Mouse (Mus musculus): ENCODE results near the gene Ryr1. TPM values are rescaled to one million over a fixed set of nuclear protein-coding genes. Genes with fewer than 3 reads are reported as not detected.

Gene Ryr1
- total RNA-seq, 2 experiments from 2014 or later, result 1,331 to 1,686 TPM

DNA sequence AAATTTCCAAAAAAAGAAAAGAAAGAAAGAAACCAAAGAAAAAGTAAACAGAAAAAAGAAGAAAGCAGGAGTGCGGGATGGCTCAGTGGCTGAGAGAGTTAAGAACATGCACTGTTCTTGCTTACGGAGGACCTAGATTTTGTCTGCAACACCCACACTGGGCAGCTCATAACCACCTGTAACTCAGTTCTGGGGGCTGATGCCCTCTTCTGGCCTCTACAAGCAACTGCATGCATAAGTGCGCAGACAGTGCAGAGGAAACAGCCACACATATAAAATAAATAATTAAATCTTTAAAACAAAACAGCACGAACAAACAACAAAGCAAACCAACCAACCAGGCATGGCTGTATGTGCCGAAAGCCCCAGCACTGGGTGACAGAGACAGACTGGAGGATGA lies 92.3 kb downstream of the Ryr1 start:
- no peak for DNase-seq

DNA sequence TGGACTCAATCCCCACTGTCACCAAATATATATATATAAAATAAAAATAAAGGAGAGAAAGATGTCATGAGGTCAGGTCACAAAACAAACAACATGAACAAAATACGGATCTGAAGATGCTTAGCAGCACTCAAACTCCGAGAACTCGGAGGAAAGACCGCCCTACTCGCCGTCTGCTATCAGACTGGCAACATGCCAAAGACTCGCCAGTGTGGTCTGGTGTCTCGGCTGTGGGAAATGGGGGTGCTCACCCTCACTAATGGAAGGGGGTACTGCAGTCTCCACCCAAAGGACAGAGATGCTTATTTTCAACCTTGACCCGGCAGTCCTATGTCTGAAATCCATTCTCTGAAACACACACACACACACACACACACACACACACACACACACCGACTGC lies 93.3 kb downstream of the Ryr1 start:
- DNase-seq, result no peak

DNA sequence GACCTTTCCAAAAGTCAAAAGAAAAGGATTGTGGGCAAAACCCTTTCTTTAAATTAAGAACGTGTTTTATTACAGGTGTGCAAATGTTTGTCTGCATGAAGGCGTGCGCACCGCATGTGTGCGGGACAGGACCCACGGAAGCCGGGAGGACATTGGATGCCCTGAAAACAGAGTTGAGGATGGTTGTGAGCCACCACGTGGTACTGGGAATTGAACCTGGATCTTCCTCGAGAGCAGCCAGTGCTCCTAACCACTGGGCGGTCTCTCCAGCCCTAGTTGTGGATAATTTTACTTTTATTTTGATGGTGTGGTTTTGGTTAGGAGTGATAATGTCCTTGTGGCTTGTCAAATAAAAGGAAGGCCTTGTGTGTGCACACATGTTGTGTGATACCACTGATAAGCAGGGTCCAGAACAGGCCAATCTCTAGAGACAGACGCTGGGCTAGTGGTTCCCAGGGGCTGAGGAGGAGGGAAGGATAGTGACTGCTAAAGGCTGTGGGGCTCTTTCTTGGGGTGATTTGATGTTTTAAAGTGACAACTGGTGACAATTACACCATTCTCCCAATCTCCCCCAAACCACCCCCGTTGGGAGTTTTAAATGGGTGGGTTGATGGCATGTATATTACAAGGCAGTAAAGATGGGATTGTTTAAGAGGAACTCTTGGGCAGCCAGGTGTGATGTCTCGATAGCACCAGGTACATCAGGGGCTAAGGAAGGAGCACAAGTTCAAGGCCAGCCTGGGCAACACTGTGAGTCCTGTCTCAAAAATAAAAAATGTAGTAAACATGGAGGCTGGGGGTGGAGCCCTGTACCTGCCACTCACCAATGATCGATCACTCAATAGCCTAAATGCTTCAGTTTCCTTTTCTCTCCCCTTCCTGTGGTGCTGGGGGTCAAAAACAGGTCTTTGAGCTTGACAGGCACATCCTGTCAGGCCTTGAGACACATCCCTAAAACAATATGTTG lies 95.0 kb downstream of the Ryr1 start:
- DNase-seq, result no peak

DNA sequence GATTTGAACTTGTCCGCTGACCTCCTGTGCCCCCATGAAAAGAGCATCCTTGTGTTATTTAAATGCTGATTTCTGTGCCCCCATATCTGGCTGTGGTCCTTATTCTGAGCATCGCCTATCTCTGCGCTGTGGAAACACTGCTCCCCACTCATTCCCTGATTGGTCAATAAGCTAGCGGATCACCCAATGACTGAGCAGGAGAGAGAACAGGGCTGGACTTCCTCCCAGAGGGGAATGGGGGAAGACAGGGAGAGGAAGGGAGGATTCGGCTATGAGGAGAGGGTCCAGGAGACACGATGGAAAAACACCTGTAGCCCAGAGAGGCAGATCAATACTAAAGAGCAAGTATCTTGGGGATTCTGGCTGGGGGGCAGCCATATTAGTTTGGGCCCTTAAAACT lies 96.2 kb downstream of the Ryr1 start:
- no peak for DNase-seq

DNA sequence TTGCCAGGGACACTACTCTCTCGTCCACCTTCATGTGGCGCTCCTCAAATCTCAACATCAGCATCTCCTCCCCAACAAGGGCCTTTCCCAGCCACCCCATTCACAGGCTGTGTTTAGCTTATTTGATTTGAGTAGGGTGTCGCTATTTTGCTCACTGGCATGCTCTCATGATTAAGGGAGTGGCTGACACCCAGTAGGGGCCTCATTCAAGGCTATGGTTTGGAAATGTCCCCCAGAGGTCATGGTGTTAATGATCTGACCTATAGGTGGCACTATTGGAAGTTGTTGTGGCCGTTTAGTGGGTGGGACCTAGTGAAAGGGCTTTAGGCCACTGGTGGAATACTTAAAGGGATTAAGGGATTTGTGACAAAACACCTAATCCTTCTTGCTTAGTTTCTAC lies 98.2 kb downstream of the Ryr1 start:
- DNase-seq, result no peak

DNA sequence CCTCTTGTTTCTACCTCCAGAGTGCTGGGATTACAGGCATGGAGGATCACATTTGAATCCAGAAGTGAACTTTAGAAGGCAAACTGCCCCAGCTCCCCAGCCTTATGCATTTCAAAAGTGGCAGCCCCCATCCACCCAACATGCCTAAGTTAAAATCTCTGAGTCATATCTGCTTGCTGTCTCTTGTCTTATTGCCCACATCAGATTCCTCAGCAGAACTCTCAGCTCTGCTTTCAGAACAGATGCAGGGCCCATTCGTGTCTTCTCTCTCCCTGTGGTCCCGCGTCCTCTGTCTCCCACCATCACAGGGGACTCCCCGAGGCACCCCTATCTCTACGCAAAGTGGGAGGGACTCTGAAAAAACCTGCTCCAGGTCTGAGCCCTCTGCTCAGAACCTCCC lies 98.8 kb downstream of the Ryr1 start:
- DNase-seq, result no peak

DNA sequence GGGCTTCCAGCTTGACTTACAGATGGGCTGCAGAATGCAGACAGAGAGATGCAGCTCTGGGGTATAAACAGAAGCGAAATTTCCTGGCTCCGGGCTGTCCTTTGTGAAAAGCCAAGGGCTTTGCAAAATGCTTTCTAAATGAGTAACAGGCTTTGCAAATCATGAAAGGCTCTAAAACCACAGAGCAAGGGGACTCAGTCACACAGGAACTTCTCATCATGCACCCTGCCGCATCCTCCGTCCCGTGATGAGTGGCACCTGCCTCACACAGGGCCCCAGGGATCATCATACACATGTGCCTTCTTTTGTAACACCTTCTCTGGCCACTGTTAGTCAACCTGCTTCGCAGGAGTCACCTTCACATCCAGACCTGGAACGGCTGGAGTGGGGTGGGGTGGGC lies 99.4 kb downstream of the Ryr1 start:
- DNase-seq, result no peak

DNA sequence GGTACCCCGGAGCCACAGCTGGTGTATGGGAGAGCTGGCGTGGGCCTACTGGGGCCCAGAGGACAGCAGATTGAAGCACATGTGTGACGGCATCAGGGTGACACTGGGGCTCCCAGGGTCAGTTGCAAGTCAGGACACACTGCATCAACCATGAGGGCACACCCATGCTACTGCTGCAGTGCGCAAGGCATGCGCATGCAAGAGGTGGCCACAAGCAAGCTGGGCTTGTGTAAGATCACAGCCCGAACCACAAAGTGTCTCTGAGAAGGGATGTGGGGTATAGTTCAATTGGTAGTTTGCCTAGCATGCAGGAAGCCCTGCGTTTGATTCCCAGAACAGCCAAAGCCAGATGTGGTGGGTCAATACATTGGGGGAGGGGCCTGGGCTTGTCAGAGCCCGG lies 101.5 kb downstream of the Ryr1 start:
- no peak for DNase-seq

DNA sequence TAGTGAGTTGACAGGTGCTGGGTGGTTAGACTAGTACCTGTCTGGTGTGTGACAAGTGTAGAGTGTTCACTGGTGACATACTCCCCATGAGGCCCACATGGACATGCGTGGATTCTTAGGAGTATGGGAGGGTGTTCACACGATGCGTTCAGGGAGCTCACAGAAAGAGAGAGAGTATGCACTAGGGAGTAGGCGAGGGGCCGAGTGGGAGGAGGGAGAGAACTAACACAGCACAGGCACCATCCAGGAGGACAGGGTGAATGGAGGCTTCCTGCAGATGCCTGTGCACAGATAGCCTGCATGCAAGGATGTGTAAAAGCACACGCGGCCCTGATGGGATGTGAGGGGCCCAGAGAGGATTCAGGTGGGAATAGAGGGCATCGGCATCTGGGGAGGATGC lies 102.5 kb downstream of the Ryr1 start:
- DNase-seq, result no peak

DNA sequence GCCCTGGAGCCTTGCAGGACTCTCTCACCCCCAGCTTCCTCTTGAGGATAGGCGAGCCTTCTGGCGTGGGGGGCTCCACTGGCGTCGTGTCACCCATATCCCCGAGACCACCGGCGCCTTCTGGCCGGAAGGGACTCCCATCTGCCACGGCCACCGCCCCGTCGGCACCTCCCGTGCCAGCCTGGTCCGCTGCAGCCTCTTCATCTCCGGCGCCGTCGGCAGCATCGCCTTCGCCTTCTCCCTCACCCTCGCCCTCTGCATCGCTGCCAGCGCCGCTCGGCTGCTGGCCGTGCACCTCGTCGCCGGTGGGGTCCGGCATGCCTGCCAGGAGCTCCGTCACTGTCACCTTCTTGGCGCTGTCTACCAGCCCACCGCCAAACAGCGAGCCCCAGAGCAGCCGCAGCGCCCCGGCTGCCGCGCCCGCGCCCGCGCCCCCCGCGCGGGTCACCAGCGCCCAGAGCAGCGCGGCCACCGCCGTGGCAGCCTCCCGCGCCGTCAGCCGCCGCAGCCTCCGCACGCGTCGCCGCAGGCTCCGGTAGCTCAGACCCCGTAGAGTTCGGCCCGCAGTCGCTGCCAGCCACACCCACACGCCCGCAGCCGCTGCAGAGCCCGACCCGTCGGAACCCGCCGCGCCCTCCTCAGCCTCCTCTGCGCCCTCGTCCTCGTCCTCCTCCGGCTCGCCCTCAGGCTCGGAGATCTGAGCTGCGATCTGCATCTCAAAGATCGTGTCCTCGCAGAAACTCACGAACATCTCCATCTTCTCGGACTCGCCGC lies 105.3 kb downstream of the Ryr1 start:
- DNase-seq, result no peak

DNA sequence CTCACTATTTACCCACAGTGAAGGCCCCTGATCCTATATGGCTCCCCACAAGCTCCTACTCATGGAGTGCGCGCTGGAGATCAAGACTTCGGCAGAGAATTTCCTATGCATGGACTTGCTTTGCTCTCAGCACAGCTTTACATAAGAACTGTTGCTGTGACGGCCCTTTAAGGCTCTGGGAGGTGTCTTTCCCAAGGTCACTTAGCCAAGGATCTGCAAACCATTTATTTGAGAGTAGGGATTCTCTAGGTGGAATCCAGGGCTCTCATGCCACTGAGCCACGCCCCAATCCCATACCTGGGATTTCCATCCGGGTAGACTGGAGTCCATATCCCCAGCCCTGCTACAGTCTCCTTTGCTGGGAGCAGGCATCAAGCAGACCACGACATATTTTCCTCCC lies 107.8 kb downstream of the Ryr1 start:
- DNase-seq, result no peak

DNA sequence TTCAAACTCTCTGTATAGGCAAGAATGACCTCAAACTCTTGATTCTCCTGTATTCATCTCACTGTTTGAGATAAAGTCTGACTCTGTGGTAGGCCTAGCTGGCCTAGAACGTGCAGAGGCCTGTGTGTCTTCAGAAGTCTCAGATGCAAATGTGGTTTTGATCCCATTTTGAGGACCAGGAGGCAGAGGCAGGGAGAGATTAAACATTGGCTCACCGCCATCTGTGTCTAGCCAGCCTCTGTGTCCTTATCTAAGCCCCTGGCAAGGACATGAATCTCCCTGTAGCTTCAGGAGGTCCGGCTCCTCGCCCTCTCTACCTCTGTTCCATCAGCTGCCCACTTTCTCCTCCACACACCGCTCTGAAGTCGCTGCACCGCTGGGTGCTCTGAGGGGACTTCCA lies 108.5 kb downstream of the Ryr1 start:
- DNase-seq, result no peak

DNA sequence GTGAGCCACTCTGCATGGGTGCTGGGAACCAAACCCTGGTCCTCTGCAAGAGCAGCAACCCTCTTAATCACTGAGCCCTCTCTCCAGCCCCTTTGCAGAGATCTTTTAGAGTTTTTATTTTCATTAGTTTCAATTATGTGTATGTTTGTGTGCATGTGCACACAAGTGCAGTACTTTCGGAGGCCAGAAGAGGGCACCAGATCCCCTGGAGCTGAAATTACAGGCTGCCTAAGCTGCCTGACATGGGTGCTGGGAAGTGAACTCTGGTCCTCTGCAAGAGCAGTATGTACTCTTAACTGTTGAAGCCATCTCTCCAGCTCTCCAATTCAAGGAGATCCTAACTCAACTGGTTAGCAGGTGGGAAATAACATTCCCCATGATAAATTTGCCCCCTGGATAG lies 110.0 kb downstream of the Ryr1 start:
- DNase-seq, result no peak

DNA sequence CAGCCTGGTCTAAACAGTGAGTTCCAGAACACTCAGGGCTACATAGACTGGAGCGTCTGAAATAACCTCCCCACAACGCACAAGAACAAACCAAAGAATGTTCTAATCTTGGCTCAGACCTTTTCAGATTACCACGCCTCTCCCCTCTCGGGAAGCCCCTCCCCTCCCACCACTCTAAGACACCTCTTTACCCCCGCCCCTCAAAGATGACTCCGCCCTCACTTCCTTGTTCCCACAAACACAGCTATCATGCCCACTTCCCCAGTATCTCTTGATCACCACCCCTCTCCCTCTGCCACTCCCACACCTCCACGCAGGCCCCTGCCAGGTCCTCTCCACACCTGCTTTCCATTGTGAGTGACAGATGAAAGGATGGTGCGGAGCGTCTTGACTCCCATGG lies 116.3 kb downstream of the Ryr1 start:
- no peak for DNase-seq

DNA sequence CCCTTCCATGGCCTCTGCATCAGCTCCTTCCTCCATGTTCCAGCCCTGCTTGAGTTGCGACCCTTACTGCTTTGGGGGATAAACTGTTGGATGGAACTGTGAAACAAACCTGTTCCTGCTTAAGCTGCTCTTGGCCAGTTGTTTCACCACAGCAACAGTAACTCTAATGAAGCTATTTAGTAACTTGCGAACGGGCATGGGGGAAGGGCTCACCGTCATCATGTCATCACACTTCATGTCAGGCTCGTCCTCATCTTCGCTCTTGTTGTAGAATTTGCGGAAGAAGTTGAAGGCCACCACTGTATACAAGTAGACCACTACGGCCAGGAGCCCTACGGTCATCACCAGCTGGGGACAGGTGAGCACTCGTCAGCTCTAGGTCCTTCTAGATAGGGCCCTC lies 116.8 kb downstream of the Ryr1 start:
- no peak for DNase-seq

DNA sequence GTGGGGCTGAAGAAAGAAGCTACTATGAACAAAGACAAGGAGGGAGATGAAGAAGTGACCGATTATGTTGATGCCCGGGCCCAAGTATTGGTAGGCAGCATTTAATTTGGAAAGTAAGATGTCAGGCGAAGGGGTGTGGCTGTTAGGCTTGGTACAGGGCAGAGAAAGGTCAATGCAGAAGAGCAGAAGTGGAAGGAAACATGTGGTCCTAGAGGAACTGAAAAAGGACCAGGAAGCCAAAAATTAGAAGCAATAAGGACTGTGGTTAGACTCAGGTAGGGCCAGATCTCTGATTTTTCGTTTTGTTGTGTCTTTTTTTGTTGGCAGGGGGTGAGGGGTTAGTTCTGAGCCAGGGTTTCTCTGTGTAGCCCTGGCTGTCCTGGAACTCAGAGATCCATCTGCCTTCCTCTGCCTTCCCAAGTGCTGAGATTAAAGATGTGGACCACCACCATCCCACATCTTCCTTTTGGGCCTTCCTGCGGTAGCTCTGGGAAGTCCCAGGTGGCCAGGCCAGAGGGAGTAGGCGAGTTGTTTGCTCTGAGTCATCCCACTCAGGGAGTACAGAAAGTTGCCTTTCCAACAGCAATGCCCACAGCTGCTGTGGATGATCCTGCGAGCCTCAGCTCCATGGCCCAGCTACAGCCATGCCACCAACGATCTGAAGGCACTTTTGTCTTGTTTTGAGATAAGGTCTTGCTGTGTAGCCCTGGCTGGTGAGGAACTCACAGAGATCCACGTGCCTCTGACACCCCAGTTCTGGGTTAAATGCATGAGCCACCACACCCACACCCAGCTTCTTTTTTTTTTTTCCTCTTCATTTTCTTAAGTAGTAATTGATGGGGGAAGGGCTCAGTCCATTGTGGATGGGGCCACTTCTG lies 117.5 kb downstream of the Ryr1 start:
- DNase-seq, result no peak

DNA sequence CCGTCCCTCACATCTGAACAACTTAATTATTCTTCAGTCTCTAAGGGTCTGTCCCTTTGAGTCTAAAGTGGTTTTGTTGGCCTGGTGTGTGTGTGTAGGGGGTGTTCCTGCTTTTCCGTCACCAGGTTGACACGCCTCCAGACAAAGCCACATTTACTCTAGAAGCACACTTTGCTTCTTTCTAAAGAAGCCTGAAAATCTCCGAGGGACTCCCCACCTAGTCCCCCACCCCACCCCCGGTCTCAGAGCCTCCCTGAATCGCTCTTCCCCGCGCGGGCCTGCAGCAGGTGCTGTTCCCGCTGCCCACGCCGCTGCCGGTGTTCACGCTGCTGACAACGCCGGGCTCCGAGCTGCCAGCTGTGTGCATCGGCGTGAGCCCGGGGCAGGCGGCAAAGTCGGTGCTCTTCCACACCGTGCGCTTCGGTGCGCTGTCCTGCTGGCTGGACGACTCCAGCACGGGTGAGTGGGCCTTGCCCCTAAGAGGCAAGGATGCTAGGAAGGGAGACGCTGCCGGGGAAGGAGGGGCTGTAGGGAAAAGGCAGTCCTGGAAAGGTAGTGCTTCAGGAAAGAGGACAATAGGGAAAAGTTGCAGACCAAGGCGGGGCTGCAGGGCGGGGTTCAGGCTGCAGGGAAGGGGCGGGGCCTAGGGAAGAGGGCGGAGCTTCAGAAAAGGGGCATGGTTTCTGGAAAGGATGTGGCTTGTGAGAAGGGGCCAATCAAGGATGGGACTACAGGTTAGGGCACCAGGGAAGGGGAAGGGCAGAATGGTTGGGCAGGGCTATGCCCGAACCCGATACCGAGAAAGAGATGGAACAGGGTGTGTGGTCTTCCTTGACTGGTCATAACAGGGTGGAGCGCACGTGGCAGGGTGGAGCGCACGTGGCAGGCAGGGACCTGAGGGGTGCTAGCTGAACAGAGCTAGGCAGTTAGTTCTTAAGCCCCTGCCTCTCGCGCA lies 124.1 kb downstream of the Ryr1 start:
- DNase-seq, result peak; percentile 56

DNA sequence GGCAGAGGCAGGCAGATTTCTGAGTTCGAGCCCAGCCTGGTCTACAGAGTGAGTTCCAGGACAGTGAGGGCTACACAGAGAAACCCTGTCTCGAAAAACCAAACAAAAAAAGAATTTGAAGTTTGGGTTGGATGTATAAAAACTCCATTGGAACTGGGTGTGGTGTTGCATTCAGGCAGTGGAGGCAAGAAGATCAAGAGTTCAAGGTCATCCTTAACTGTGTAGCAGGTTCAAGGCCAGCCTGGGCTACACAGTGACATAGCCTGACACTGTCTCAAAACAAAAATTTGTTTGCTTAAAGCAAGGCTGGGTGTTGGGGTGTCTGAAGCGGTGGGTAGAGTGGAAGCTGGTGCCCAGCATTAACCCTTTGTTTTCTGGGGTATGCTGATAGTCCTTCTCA lies 131.6 kb downstream of the Ryr1 start:
- DNase-seq, result no peak

DNA sequence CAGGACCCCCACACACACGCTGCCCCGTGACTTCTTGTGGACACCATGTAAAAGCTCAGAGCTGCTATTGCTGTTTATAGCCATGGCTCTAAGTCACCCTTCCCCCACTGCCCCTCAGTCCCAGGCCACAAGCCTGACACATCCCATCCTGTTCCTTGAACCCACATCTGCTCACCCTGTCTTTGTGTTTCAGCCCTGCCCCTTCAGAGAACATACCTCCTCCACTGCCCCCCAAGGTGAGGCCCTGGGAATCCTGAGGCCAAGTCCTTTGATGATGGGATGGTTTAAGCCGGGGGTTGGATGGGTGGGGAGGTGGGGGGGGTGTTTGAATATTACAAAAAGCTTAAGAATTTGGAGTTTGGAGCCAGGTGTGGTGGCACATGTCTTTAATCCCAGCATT lies 132.0 kb downstream of the Ryr1 start:
- DNase-seq, result no peak

DNA sequence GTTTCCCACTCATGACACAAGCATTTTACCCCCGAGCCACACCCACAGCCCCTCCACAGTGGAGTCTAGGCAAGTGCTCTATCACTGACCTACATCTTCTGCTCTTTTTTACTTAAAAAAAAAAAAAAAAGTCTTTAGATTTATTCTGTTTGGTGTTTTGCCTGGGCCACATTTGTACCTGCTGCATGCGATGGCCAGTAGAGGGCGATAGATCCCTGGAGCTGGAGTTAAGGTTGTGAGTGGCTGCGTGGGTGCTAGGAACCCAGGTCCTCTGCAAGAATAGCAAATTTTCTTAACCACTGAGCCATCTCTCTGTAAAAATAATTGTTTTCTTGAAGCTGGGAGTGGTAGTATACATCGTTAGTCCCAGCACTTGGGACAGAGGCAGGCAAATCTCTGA lies 133.4 kb downstream of the Ryr1 start:
- no peak for DNase-seq

DNA sequence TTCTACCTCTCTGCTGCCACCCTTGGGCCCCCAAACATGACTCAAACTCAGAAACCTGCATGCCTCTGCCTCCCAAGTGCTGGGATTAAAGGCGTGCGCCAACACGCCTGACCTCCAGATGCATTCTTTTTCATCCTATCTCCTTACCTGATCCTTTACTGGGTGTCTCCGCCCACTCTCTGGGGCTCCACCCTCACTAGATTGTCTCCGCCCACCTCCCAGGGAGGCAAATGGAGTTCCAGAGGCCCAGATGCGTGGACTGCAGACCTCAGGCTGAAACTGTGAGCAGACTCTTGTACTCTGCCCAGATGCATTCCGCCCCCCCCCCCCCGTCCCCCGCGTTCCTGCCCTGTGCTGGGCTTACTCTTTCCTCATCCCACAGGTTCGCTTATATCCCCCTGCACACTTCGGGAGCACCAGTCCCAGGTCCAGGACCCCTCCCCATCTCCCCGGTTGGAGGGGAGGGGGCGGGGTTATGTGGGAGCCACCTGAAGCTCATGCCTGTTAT lies 134.2 kb downstream of the Ryr1 start:
- no peak for DNase-seq
